Mouse (Mus musculus): ENCODE measurements around the gene Vmn1r80.
"Not testable (repeated sequence)": the region's sequence is repeated elsewhere in the genome, so short reads cannot be mapped to it uniquely, and the experiment has no call there.

Vmn1r80 gene

GRCm38 (mm10) chr7:12188986-12189385 lies at the start of gene Vmn1r80:
TSS of gene Vmn1r80 (plus strand) at chr7:12189286.
- DNase-seq = no peak

- DNase-seq = no peak
Observed at GRCm38 (mm10) chr7:12149957-12150356, 39.1 kb upstream of the Vmn1r80 start, which contains the start of gene Vmn1r78. TSS of gene Vmn1r78 (plus strand) at chr7:12150257.

- DNase-seq = not testable (repeated sequence)
Observed at GRCm38 (mm10) chr7:12156463-12156862, 32.6 kb upstream of the Vmn1r80 start.

GRCm38 (mm10) chr7:12170979-12171378 lies 18.1 kb upstream of the Vmn1r80 start, which contains the start of gene Vmn1r79:
TSS of gene Vmn1r79 (plus strand) at chr7:12171279.
- not testable (repeated sequence) for DNase-seq

- DNase-seq = not testable (repeated sequence)
Observed at GRCm38 (mm10) chr7:12172926-12173325, 16.2 kb upstream of the Vmn1r80 start.

GRCm38 (mm10) chr7:12204141-12204540 lies 15.1 kb downstream of the Vmn1r80 start:
- DNase-seq = no peak

Data from retina, postnatal 1 day (tissue).